ENCODE assay signal across 8 mouse cellular contexts in genomic region chr7:44484841-44485571, GRCm38 (mm10). TPM values are rescaled to one million over a fixed set of nuclear protein-coding genes. Genes with fewer than 3 reads are reported as not detected.
DNase-seq lines count a peak whose midpoint lies in the region; ATAC-seq and TF ChIP-seq lines count a peak whose summit lies in the region.

No protein-coding gene starts in this region.

- H3K36me3 ChIP-seq in hindbrain, postnatal 0 days (ENCODE audit: insufficient read depth, low read length), result peaks cover 13% of the 10 kb centered on the region; the same call in 1 of the 2 replicates

- no peaks in the 10 kb centered on the region for H3K9me3 ChIP-seq in hindbrain, postnatal 0 days (ENCODE audit: low read length)

- DNase-seq in WW6 (ENCODE audit: low read depth, low spot score), result peak; percentile 65
- peak; percentile 91 to 92 for DNase-seq in cerebellum, postnatal 25 days
- DNase-seq in frontal cortex, postnatal 14 days (ENCODE audit: low spot score in 2 of 2), result peak; percentile 62 to 81
- peak; percentile 91 for DNase-seq in hindbrain, postnatal 0 days (ENCODE audit: low spot score)
- DNase-seq in left cerebral cortex, adult 11 months (ENCODE audit: low spot score), result peak; percentile 77
- DNase-seq in lung, postnatal 36 days, result peak; percentile 80
- DNase-seq in right cerebral cortex, adult 18-20 months, result peak; percentile 76
- peak; percentile 58 to 64 for DNase-seq in urinary bladder, postnatal 36 days (ENCODE audit: low spot score in 2 of 2)

- 43% methylated on average over 5 of the region's 5 CpGs for WGBS in hindbrain, postnatal 0 days

- no peak overlapping the region for H3K4me2 ChIP-seq in hindbrain, postnatal 0 days (ENCODE audit: low read depth, low read length)

- peak; percentile 86 for ATAC-seq in hindbrain, postnatal 0 days

- no peak overlapping the region for H3K4me3 ChIP-seq in hindbrain, postnatal 0 days (ENCODE audit: low read length)

- H3K4me1 ChIP-seq in hindbrain, postnatal 0 days (ENCODE audit: insufficient read depth, low read length), result no peaks in the 10 kb centered on the region

- H3K27me3 ChIP-seq in hindbrain, postnatal 0 days (ENCODE audit: insufficient read depth, low read length), result no peaks in the 10 kb centered on the region

- peak; percentile 100 for TF ChIP-seq CTCF in hindbrain, postnatal 0 days (IDR thresholded peaks at IDR 0.05; ENCODE audit: low read depth)

- H3K9ac ChIP-seq in hindbrain, postnatal 0 days (replicated peaks; ENCODE audit: low read length), result no peak overlapping the region

- H3K27ac ChIP-seq in hindbrain, postnatal 0 days, result no peak overlapping the region

RNA-seq across cellular contexts. Expression of gene Emc10, which starts 11.3 kb away (rescaled TPM):
- 311 and 319 TPM in 2 replicates for total RNA-seq in hindbrain, postnatal 0 days (2014; rRNA removed)
- polyA plus RNA-seq in hindbrain, postnatal 0 days (2015; fragmentation: Nextera tagmentation; extraction: Ambion mirVana), result 138 and 152 TPM in 2 replicates

RNA-seq across cellular contexts. Expression of gene Fam71e1, which starts 11.4 kb away (rescaled TPM):
- total RNA-seq in hindbrain, postnatal 0 days (2014; rRNA removed), result 19.7 and 19.8 TPM in 2 replicates
- 26.7 and 31.9 TPM in 2 replicates for polyA plus RNA-seq in hindbrain, postnatal 0 days (2015; fragmentation: Nextera tagmentation; extraction: Ambion mirVana)

RNA-seq across cellular contexts. Expression of gene Josd2, which starts 17.2 kb away (rescaled TPM):
- total RNA-seq in hindbrain, postnatal 0 days (2014; rRNA removed), result 32.7 and 44.5 TPM in 2 replicates
- polyA plus RNA-seq in hindbrain, postnatal 0 days (2015; fragmentation: Nextera tagmentation; extraction: Ambion mirVana), result 28.3 and 32.7 TPM in 2 replicates

RNA-seq across cellular contexts. Expression of gene Aspdh, which starts 19.8 kb away (rescaled TPM):
- total RNA-seq in hindbrain, postnatal 0 days (2014; rRNA removed), result 10.2 and 15.5 TPM in 2 replicates
- polyA plus RNA-seq in hindbrain, postnatal 0 days (2015; fragmentation: Nextera tagmentation; extraction: Ambion mirVana), result 3.1 and 3.8 TPM in 2 replicates

RNA-seq across cellular contexts. Expression of gene Mybpc2, which starts 39.5 kb away (rescaled TPM):
- 0.14 and 0.47 TPM in 2 replicates for total RNA-seq in hindbrain, postnatal 0 days (2014; rRNA removed)
- polyA plus RNA-seq in hindbrain, postnatal 0 days (2015; fragmentation: Nextera tagmentation; extraction: Ambion mirVana), result 0.19 and 0.25 TPM in 2 replicates
